In genomic region chr8:46119176-46119575, GRCm38 (mm10) we compare ENCODE assay signal across 17 mouse cellular contexts.
"Had no signal": no experiment of that assay in that cellular context is flagged by ENCODE, and none has a peak within 500 bp of the region (broad histone marks: within the 10 kb centered on the region; RNA-seq: fewer than 3 reads in every experiment).

No protein-coding gene starts in this region.

- H3K9me3 ChIP-seq: lung, embryonic 15.5 days; megakaryocyte, embryonic 14.5 days; midbrain, embryonic 13.5 days; midbrain, embryonic 15.5 days; neural tube, embryonic 12.5 days; stomach, embryonic 15.5 days had no signal

- H3K4me1 ChIP-seq: lung, embryonic 15.5 days; midbrain, embryonic 13.5 days; midbrain, embryonic 15.5 days; neural tube, embryonic 12.5 days; stomach, embryonic 15.5 days had no signal

- DNase-seq: lung, adult 2 months; lung, postnatal 14 days; lung, postnatal 36 days; right cerebral cortex, postnatal 14 days; thymus, adult 2 months; thymus, postnatal 25 days; thymus, postnatal 4 days had no signal

- H3K36me3 ChIP-seq: midbrain, embryonic 15.5 days; stomach, embryonic 15.5 days had no signal

- H3K4me2 ChIP-seq: lung, embryonic 15.5 days; midbrain, embryonic 11.5 days; midbrain, embryonic 13.5 days; midbrain, embryonic 15.5 days; neural tube, embryonic 12.5 days; stomach, embryonic 15.5 days had no signal

- H3K4me3 ChIP-seq: lung, embryonic 15.5 days; megakaryocyte, embryonic 14.5 days; midbrain, embryonic 13.5 days; midbrain, embryonic 15.5 days; neural tube, embryonic 12.5 days; stomach, embryonic 15.5 days had no signal

- H3K9ac ChIP-seq: lung, embryonic 15.5 days; midbrain, embryonic 13.5 days; midbrain, embryonic 15.5 days; neural tube, embryonic 12.5 days; stomach, embryonic 15.5 days had no signal

- ATAC-seq: lung, postnatal 0 days; midbrain, embryonic 13.5 days; midbrain, embryonic 15.5 days had no signal

- H3K27me3 ChIP-seq: lung, embryonic 15.5 days; megakaryocyte, embryonic 14.5 days; midbrain, embryonic 13.5 days; midbrain, embryonic 15.5 days; neural tube, embryonic 12.5 days; stomach, embryonic 15.5 days had no signal

- H3K27ac ChIP-seq: lung, embryonic 15.5 days; macrophage; midbrain, embryonic 13.5 days; midbrain, embryonic 15.5 days; neural tube, embryonic 12.5 days; stomach, embryonic 15.5 days; stomach, postnatal 0 days had no signal
